Mouse (Mus musculus) liver, adult 2 months (tissue): ENCODE data around the gene Pja2. TPM values are rescaled to one million over a fixed set of nuclear protein-coding genes. Genes with fewer than 3 reads are reported as not detected.
A peak's percentile ranks its signal among the peaks of the same experiment; 100 is the strongest.
"Not testable (repeated sequence)": the region's sequence is repeated elsewhere in the genome, so short reads cannot be mapped to it uniquely, and the experiment has no call there.

ENCODE experiments used
- DNase-seq: peaks from one replicate; pipeline ENCODE4 v3.0.0-alpha.2; 2011; ENCODE audit warnings: low read depth, low spot score; ENCODE audit errors: extremely low read depth
- H3K27ac ChIP-seq: fragments of 200-500 bp; replicated peaks from 2 replicates; pipeline ENCODE4 v1.5.1; 2012; ENCODE audit warnings: low read depth, mild to moderate bottlenecking, control low read depth, inconsistent platforms, low read length; ENCODE audit not compliant: insufficient read depth
- H3K27me3 ChIP-seq: fragments of 200-500 bp; 2 replicates; pipeline ENCODE4 v1.6.1; 2012; ENCODE audit warnings: mild to moderate bottlenecking, moderate library complexity, low read length, inconsistent platforms; ENCODE audit not compliant: control insufficient read depth, insufficient read depth
- H3K36me3 ChIP-seq: fragments of 200-500 bp; 2 replicates; pipeline ENCODE4 v1.6.1; 2012; ENCODE audit warnings: low read length, inconsistent platforms; ENCODE audit not compliant: control insufficient read depth, insufficient read depth
- H3K4me1 ChIP-seq: fragments of 200-500 bp; 2 replicates; pipeline ENCODE4 v1.6.1; 2011; ENCODE audit warnings: low read length; ENCODE audit not compliant: control insufficient read depth, insufficient read depth
- H3K4me3 ChIP-seq: fragments of 200-500 bp; 2 replicates; pipeline ENCODE4 v1.5.1; 2011; ENCODE audit warnings: low read depth, mild to moderate bottlenecking, control low read depth, low read length, moderate library complexity; ENCODE audit not compliant: insufficient read depth
- H3K79me2 ChIP-seq: fragments of 200-500 bp; 2 replicates; pipeline ENCODE4 v1.6.1; 2012; ENCODE audit warnings: inconsistent platforms, mild to moderate bottlenecking, low read length, moderate library complexity; ENCODE audit not compliant: control insufficient read depth, insufficient read depth
- H3K9ac ChIP-seq: fragments of 200-500 bp; 2 replicates; pipeline ENCODE4 v1.6.1; 2012; ENCODE audit warnings: low read depth, mild to moderate bottlenecking, control low read depth, inconsistent platforms, low read length
- CTCF ChIP-seq: fragments of 200-500 bp; IDR thresholded peaks from 2 replicates; pipeline ENCODE4 v1.5.1; 2011; ENCODE audit warnings: low read depth, low read length, control low read depth
- POLR2A ChIP-seq: fragments of 200-500 bp; IDR thresholded peaks from 2 replicates; pipeline ENCODE4 v1.6.1; 2011; ENCODE audit warnings: low read length, control low read depth; ENCODE audit not compliant: insufficient read depth; ENCODE audit errors: extremely low read depth
- WGBS: fragments of 180-500 bp; shearing (Covaris S2); methylation state at CpG from one replicate; pipeline ENCODE4 v1.1.7; 2018; 5-methylcytosine and 5-hydroxymethylcytosine counted together
- polyA plus RNA-seq: library from polyadenylated mRNA; depleted of rRNA; stranded (reverse); fragments of >200 nt; gene quantifications from 2 replicates; pipeline ENCODE4 v1.2.3, GENCODE M21; 2012
- total RNA-seq: library from RNA; depleted of rRNA; stranded (reverse); fragments of >200 nt; gene quantifications from 2 replicates; pipeline ENCODE4 v1.2.3, GENCODE M21; 2014

Pja2 gene
- total and polyA plus RNA-seq, 2 experiments: 5.5 to 21.6 TPM

- no peak overlapping the region for H3K4me3 ChIP-seq
- TF ChIP-seq CTCF: no peak
- no peak for TF ChIP-seq POLR2A
Measured at GRCm38 (mm10) chr17:64242898-64243297, 88.8 kb downstream of the Pja2 start.

GRCm38 (mm10) chr17:64242310-64242859 lies 89.3 kb downstream of the Pja2 start:
- no peaks in the 10 kb centered on the region for H3K79me2 ChIP-seq
- no peak overlapping the region for H3K27ac ChIP-seq
- no peak for TF ChIP-seq POLR2A
- TF ChIP-seq CTCF: no peak

More at GRCm38 (mm10) chr17:64242898-64243297, 88.8 kb downstream of the Pja2 start:
- H3K4me1 ChIP-seq: no peaks in the 10 kb centered on the region
- no peaks in the 10 kb centered on the region for H3K36me3 ChIP-seq
- no peak overlapping the region for H3K9ac ChIP-seq
- H3K27ac ChIP-seq: no peak overlapping the region
- no peaks in the 10 kb centered on the region for H3K27me3 ChIP-seq
- H3K79me2 ChIP-seq: no peaks in the 10 kb centered on the region
- WGBS: 39% methylated on average over 12 of the region's 12 CpGs
- DNase-seq: peak; percentile 33

GRCm38 (mm10) chr17:64241544-64242292 lies 90.0 kb downstream of the Pja2 start:
- WGBS: 90% methylated on average over 11 of the region's 11 CpGs
- no peaks in the 10 kb centered on the region for H3K79me2 ChIP-seq
- no peaks in the 10 kb centered on the region for H3K36me3 ChIP-seq
- DNase-seq: no peak
- no peak overlapping the region for H3K27ac ChIP-seq
- H3K27me3 ChIP-seq: no peaks in the 10 kb centered on the region
- no peaks in the 10 kb centered on the region for H3K4me1 ChIP-seq
- no peak overlapping the region for H3K4me3 ChIP-seq
- no peak overlapping the region for H3K9ac ChIP-seq
- no peak for TF ChIP-seq POLR2A
- TF ChIP-seq CTCF: no peak

More at GRCm38 (mm10) chr17:64242310-64242859, 89.3 kb downstream of the Pja2 start:
- WGBS: 78% methylated on average over 9 of the region's 9 CpGs
- Histone ChIP-seq H3K4me3 (no peak overlapping the region), H3K9ac (no peak overlapping the region), H3K4me1 (no peaks in the 10 kb centered on the region), H3K36me3 (no peaks in the 10 kb centered on the region), H3K27me3 (no peaks in the 10 kb centered on the region)
- DNase-seq: no peak

GRCm38 (mm10) chr17:64232134-64232533 lies 99.6 kb downstream of the Pja2 start:
- TF ChIP-seq CTCF (peak; percentile 39), POLR2A (no peak)
- no peaks in the 10 kb centered on the region for H3K4me1 ChIP-seq
- H3K27me3 ChIP-seq: no peaks in the 10 kb centered on the region
- no peaks in the 10 kb centered on the region for H3K79me2 ChIP-seq
- H3K36me3 ChIP-seq: no peaks in the 10 kb centered on the region
- H3K27ac ChIP-seq: 0 out of 2 replicates have a peak overlapping the region, but pooled peaks have one; percentile 23
- no peak overlapping the region for H3K9ac ChIP-seq
- peak; percentile 33 for DNase-seq
- no peak overlapping the region for H3K4me3 ChIP-seq
- WGBS: 70% methylated on average over 4 of the region's 4 CpGs

- not testable (repeated sequence) for H3K36me3 ChIP-seq, H3K27me3 ChIP-seq, H3K4me3 ChIP-seq, H3K79me2 ChIP-seq, H3K9ac ChIP-seq, DNase-seq, H3K4me1 ChIP-seq
- WGBS: 90% methylated on average over 4 of the region's 4 CpGs
- H3K27ac ChIP-seq: 0 out of 2 replicates have a peak overlapping the region, but pooled peaks have one; percentile 23
Measured at GRCm38 (mm10) chr17:64231637-64232036, 100.1 kb downstream of the Pja2 start.

- Histone ChIP-seq H3K36me3 (no peaks in the 10 kb centered on the region), H3K4me1 (no peaks in the 10 kb centered on the region), H3K4me3 (no peak overlapping the region), H3K9ac (no peak overlapping the region), H3K27ac (no peak overlapping the region), H3K27me3 (no peaks in the 10 kb centered on the region), H3K79me2 (no peaks in the 10 kb centered on the region)
- WGBS: 72% methylated on average over 8 of the region's 8 CpGs
- TF ChIP-seq CTCF: peak; percentile 73
- no peak for TF ChIP-seq POLR2A
- DNase-seq: peak; percentile 7
Measured at GRCm38 (mm10) chr17:64231172-64231571, 100.5 kb downstream of the Pja2 start.
